Mouse (Mus musculus) embryonic facial prominence, embryonic 11.5 days (tissue): ENCODE data around the gene Tuba3b. TPM values are rescaled to one million over a fixed set of nuclear protein-coding genes. Genes with fewer than 3 reads are reported as not detected.
A peak's percentile ranks its signal among the peaks of the same experiment; 100 is the strongest.

Experiments
- ATAC-seq: fragments of 200-750 bp; cut with Nextera tagmentation; replicated peaks from 2 replicates; pipeline ENCODE4 v1.8.0; 2017; ENCODE audit warnings: low read depth; ENCODE audit not compliant: insufficient number of reproducible peaks, low FRiP score, low TSS enrichment
- DNase-seq: peaks from one replicate; pipeline ENCODE4 v3.0.0-alpha.2; 2015; ENCODE audit warnings: low spot score
- H3K27ac ChIP-seq: fragments of 300-500 bp; sonication (generic); replicated peaks from 2 replicates; pipeline ENCODE4 v1.5.1; 2014; ENCODE audit warnings: mild to moderate bottlenecking, low read depth, low read length, control low read depth
- H3K27me3 ChIP-seq: fragments of 300-500 bp; sonication (generic); 2 replicates; pipeline ENCODE4 v1.6.1; 2014; ENCODE audit warnings: mild to moderate bottlenecking, low read length, moderate library complexity, mixed read lengths; ENCODE audit not compliant: control insufficient read depth, insufficient read depth
- H3K36me3 ChIP-seq: fragments of 300-500 bp; sonication (generic); replicated peaks from 2 replicates; pipeline ENCODE4 v1.6.1; 2014; ENCODE audit warnings: low read depth, mild to moderate bottlenecking, low read length, moderate library complexity, mixed read lengths; ENCODE audit not compliant: control insufficient read depth, insufficient read depth
- H3K4me1 ChIP-seq: fragments of 300-500 bp; sonication (generic); 2 replicates; pipeline ENCODE4 v1.6.1; 2014; ENCODE audit warnings: low read length, mixed read lengths; ENCODE audit not compliant: control insufficient read depth, insufficient read depth
- H3K4me2 ChIP-seq: fragments of 300-500 bp; sonication (generic); 2 replicates; pipeline ENCODE4 v1.6.1; 2014; ENCODE audit warnings: low read depth, mild to moderate bottlenecking, control low read depth, low read length, moderate library complexity
- H3K4me3 ChIP-seq: fragments of 300-500 bp; sonication (generic); 2 replicates; pipeline ENCODE4 v1.5.1; 2014; ENCODE audit warnings: low read depth, low read length, control low read depth
- H3K9ac ChIP-seq: fragments of 300-500 bp; sonication (generic); replicated peaks from 2 replicates; pipeline ENCODE4 v1.6.1; 2014; ENCODE audit warnings: mild to moderate bottlenecking, control low read depth, low read length
- H3K9me3 ChIP-seq: fragments of 300-500 bp; sonication (generic); replicated peaks from 2 replicates; pipeline ENCODE4 v1.6.1; 2016; ENCODE audit warnings: mild to moderate bottlenecking, low read length, inconsistent platforms, mixed read lengths; ENCODE audit not compliant: control insufficient read depth
- WGBS: fragments of 180-500 bp; shearing (Covaris S2); extraction: QIAGEN DNeasy Blood & Tissue Kit; methylation state at CpG from one replicate; pipeline ENCODE4 v1.1.7; 2014; 5-methylcytosine and 5-hydroxymethylcytosine counted together
- polyA plus RNA-seq: library from polyadenylated mRNA; unstranded; fragments of >200 nt; fragmentation: Nextera tagmentation; extraction: Ambion mirVana; gene quantifications from 2 replicates; pipeline ENCODE4 v1.2.1, GENCODE M21; 2014

Tuba3b gene
- polyA plus RNA-seq, 1 experiment from 2014 or later, result not detected

GRCm38 (mm10) chr6:145595905-145596304 lies 19.7 kb upstream of the Tuba3b start:
- H3K4me3 ChIP-seq, result no peak overlapping the region
- DNase-seq (no peak), ATAC-seq (no peak)
- H3K27ac ChIP-seq, result no peak overlapping the region
- no peaks in the 10 kb centered on the region; the same call in 1 of the 2 replicates for H3K4me1 ChIP-seq
- WGBS, result 77% methylated on average over 4 of the region's 4 CpGs
- H3K36me3 ChIP-seq, result no peaks in the 10 kb centered on the region
- H3K27me3 ChIP-seq, result no peaks in the 10 kb centered on the region
- H3K9me3 ChIP-seq, result no peaks in the 10 kb centered on the region
- no peak overlapping the region for H3K4me2 ChIP-seq
- no peak overlapping the region for H3K9ac ChIP-seq

- Histone ChIP-seq H3K27me3 (no peaks in the 10 kb centered on the region), H3K4me1 (no peaks in the 10 kb centered on the region), H3K27ac (no peak overlapping the region), H3K9ac (no peak overlapping the region), H3K4me2 (no peak overlapping the region), H3K9me3 (no peaks in the 10 kb centered on the region), H3K4me3 (no peak overlapping the region), H3K36me3 (no peaks in the 10 kb centered on the region)
- no peak for ATAC-seq
- 51% methylated on average over 11 of the region's 11 CpGs for WGBS
- peak; percentile 36 for DNase-seq
Observed at GRCm38 (mm10) chr6:145598794-145599555, 16.6 kb upstream of the Tuba3b start.

GRCm38 (mm10) chr6:145604126-145604525 lies 11.4 kb upstream of the Tuba3b start:
- ATAC-seq, result no peak
- H3K4me3 ChIP-seq, result no peak overlapping the region
- no peaks in the 10 kb centered on the region for H3K27me3 ChIP-seq
- no peaks in the 10 kb centered on the region for H3K4me1 ChIP-seq
- no peak overlapping the region for H3K9ac ChIP-seq
- H3K4me2 ChIP-seq, result no peak overlapping the region
- DNase-seq, result no peak
- WGBS, result 27% methylated on average over 2 of the region's 2 CpGs
- no peaks in the 10 kb centered on the region for H3K36me3 ChIP-seq
- H3K27ac ChIP-seq, result no peak overlapping the region
- H3K9me3 ChIP-seq, result no peaks in the 10 kb centered on the region

- WGBS, result 75% methylated on average over 4 of the region's 4 CpGs
- Histone ChIP-seq H3K27me3 (no peaks in the 10 kb centered on the region), H3K9ac (no peak overlapping the region), H3K36me3 (no peaks in the 10 kb centered on the region), H3K4me3 (no peak overlapping the region), H3K4me1 (no peaks in the 10 kb centered on the region), H3K4me2 (no peak overlapping the region), H3K9me3 (no peaks in the 10 kb centered on the region), H3K27ac (no peak overlapping the region)
- ATAC-seq (no peak), DNase-seq (no peak)
Observed at GRCm38 (mm10) chr6:145604648-145605047, 10.9 kb upstream of the Tuba3b start.

- DNase-seq, result peak; percentile 29
- Histone ChIP-seq H3K27ac (no peak overlapping the region), H3K4me3 (no peak overlapping the region), H3K36me3 (no peaks in the 10 kb centered on the region), H3K9ac (no peak overlapping the region), H3K4me2 (no peak overlapping the region), H3K27me3 (no peaks in the 10 kb centered on the region), H3K4me1 (no peaks in the 10 kb centered on the region), H3K9me3 (no peaks in the 10 kb centered on the region)
- WGBS, result 23% methylated on average over 3 of the region's 3 CpGs
- no peak for ATAC-seq
Observed at GRCm38 (mm10) chr6:145605203-145605602, 10.4 kb upstream of the Tuba3b start.

- H3K9ac ChIP-seq, result no peak overlapping the region
- no peak overlapping the region for H3K4me2 ChIP-seq
- ATAC-seq, result no peak
- WGBS, result 92% methylated on average over 4 of the region's 4 CpGs
- no peaks in the 10 kb centered on the region for H3K4me1 ChIP-seq
- DNase-seq, result no peak
- H3K27me3 ChIP-seq, result no peaks in the 10 kb centered on the region
- no peaks in the 10 kb centered on the region for H3K36me3 ChIP-seq
- no peak overlapping the region for H3K4me3 ChIP-seq
- no peak overlapping the region for H3K27ac ChIP-seq
- no peaks in the 10 kb centered on the region for H3K9me3 ChIP-seq
Observed at GRCm38 (mm10) chr6:145607746-145608145, 7.8 kb upstream of the Tuba3b start.

GRCm38 (mm10) chr6:145608693-145609092 lies 6.9 kb upstream of the Tuba3b start:
- ATAC-seq (no peak), DNase-seq (no peak)
- Histone ChIP-seq H3K27me3 (no peaks in the 10 kb centered on the region), H3K36me3 (no peaks in the 10 kb centered on the region), H3K4me2 (no peak overlapping the region), H3K9me3 (no peaks in the 10 kb centered on the region), H3K4me3 (no peak overlapping the region), H3K9ac (no peak overlapping the region), H3K27ac (no peak overlapping the region), H3K4me1 (no peaks in the 10 kb centered on the region)
- WGBS, result 90% methylated on average over 5 of the region's 5 CpGs

- Histone ChIP-seq H3K4me2 (no peak overlapping the region), H3K9me3 (no peaks in the 10 kb centered on the region), H3K9ac (no peak overlapping the region), H3K4me1 (no peaks in the 10 kb centered on the region), H3K36me3 (no peaks in the 10 kb centered on the region), H3K27me3 (no peaks in the 10 kb centered on the region), H3K4me3 (no peak overlapping the region), H3K27ac (no peak overlapping the region)
- ATAC-seq (no peak), DNase-seq (no peak)
- 85% methylated on average over 5 of the region's 5 CpGs for WGBS
Observed at GRCm38 (mm10) chr6:145610901-145611300, 4.7 kb upstream of the Tuba3b start.
